Mouse (Mus musculus) C2C12 (cell line): Measurements from ENCODE around the gene 6430548M08Rik.

Experiments
- CEBPB ChIP-seq: IDR thresholded peaks from one replicate; pipeline ENCODE4 v1.6.1; 2011; ENCODE audit warnings: low read depth, mild to moderate bottlenecking, control low read depth, moderate library complexity
- CTCF ChIP-seq: IDR thresholded peaks from one replicate; pipeline ENCODE4 v1.5.1; 2011; ENCODE audit not compliant: control insufficient read depth, insufficient read depth, insufficient read length
- MAX ChIP-seq: IDR thresholded peaks from one replicate; pipeline ENCODE4 v1.6.1; 2011; ENCODE audit warnings: mild to moderate bottlenecking, control low read depth
- MYOD1 ChIP-seq: IDR thresholded peaks from one replicate; pipeline ENCODE4 v1.6.1; 2011; ENCODE audit warnings: low read depth; ENCODE audit not compliant: control insufficient read depth, insufficient read length
- USF1 ChIP-seq: IDR thresholded peaks from one replicate; pipeline ENCODE4 v1.6.1; 2011; ENCODE audit warnings: low read depth, mild to moderate bottlenecking, control low read depth, moderate library complexity

GRCm38 (mm10) chr8:120075347-120075746 lies 38.6 kb upstream of the 6430548M08Rik start:
- TF ChIP-seq CTCF = no peak
- no peak for TF ChIP-seq USF1
- no peak for TF ChIP-seq MYOD1
- TF ChIP-seq CEBPB = no peak
- no peak for TF ChIP-seq MAX
